Mouse (Mus musculus) erythroblast, embryonic 14.5 days (primary cell): ENCODE data around the gene Fndc9.

ENCODE experiments used
- GATA1 ChIP-seq: IDR thresholded peaks from 2 replicates; pipeline ENCODE4 v1.6.1; 2012; ENCODE audit warnings: low read length, inconsistent platforms, mixed read lengths
- TAL1 ChIP-seq: IDR thresholded peaks from 3 replicates; pipeline ENCODE4 v1.6.1; 2012; ENCODE audit warnings: low read length, inconsistent platforms, mixed read lengths

DNA sequence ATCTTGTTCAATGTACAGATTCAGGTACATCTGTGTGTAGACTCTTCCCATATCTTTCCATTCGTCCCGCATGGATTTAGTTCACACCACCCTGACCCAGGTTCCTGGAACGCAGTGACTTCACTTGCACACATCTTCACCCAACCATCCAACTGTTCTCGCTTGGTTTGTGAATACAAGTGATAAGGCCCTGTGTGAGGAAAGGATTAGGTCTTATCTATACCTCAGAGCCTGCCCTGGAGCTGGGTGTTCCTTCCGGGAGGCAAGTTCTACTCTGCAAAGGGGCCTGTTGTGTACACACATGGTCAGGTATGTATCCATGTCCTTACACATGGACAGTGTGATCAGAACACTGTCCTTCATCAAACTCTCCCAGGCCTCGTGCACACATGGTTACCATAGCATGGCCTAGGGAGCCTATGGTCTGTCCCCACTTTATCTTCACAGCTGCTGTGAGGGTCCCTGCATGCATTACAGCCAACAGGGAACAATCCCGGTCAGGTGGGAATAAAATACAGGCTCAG is 5.9 kb downstream of the Fndc9 start:
- TF ChIP-seq GATA1, result peak; percentile 52; the same call in 1 of the 2 replicates
- peak; percentile 64 for TF ChIP-seq TAL1
